Mouse (Mus musculus): ENCODE measurements around the gene Pmch. TPM values are rescaled to one million over a fixed set of nuclear protein-coding genes. Genes with fewer than 3 reads are reported as not detected.

Gene Pmch
- polyA plus RNA-seq, 1 experiment from 2014 or later, result 0.49 TPM

- 94% methylated on average over 2 of the region's 2 CpGs for WGBS
- H3K27ac ChIP-seq (replicated peaks; ENCODE audit: low read depth, low read length), result no peak overlapping the region
- H3K9me3 ChIP-seq (ENCODE audit: control insufficient read depth, low read length), result no peaks in the 10 kb centered on the region
- no peaks in the 10 kb centered on the region for H3K4me1 ChIP-seq (ENCODE audit: control insufficient read depth, insufficient read depth, low read length)
- H3K9ac ChIP-seq (ENCODE audit: low read length), result no peak overlapping the region
- H3K27me3 ChIP-seq (ENCODE audit: control insufficient read depth, insufficient read depth, low read length), result no peaks in the 10 kb centered on the region
- ATAC-seq (ENCODE audit: insufficient number of reproducible peaks, low FRiP score, low TSS enrichment, low read depth), result no peak
- H3K4me3 ChIP-seq (ENCODE audit: low read depth, low read length), result no peak overlapping the region
- no peak for DNase-seq (ENCODE audit: low spot score)
- H3K4me2 ChIP-seq (ENCODE audit: low read depth, severe bottlenecking), result no peak overlapping the region
- no peaks in the 10 kb centered on the region for H3K36me3 ChIP-seq (ENCODE audit: control insufficient read depth, insufficient read depth, low read length)
These were observed 15.3 kb downstream of the Pmch start for GRCm38 (mm10) chr10:88106169-88106568.

GRCm38 (mm10) chr10:88113290-88113689, 22.4 kb downstream of the Pmch start:
- no peak for ATAC-seq (ENCODE audit: insufficient number of reproducible peaks, low FRiP score, low TSS enrichment, low read depth)
- no peaks in the 10 kb centered on the region for H3K36me3 ChIP-seq (ENCODE audit: control insufficient read depth, insufficient read depth, low read length)
- whole genome bisulfite sequencing, result 93% methylated on average over 2 of the region's 2 CpGs
- H3K27ac ChIP-seq (replicated peaks; ENCODE audit: low read depth, low read length), result no peak overlapping the region
- no peak for DNase-seq (ENCODE audit: low spot score)
- no peaks in the 10 kb centered on the region for H3K9me3 ChIP-seq (ENCODE audit: control insufficient read depth, low read length)
- H3K9ac ChIP-seq (ENCODE audit: low read length), result no peak overlapping the region
- no peak overlapping the region for H3K4me3 ChIP-seq (ENCODE audit: low read depth, low read length)
- H3K27me3 ChIP-seq (ENCODE audit: control insufficient read depth, insufficient read depth, low read length), result no peaks in the 10 kb centered on the region
- no peaks in the 10 kb centered on the region for H3K4me1 ChIP-seq (ENCODE audit: control insufficient read depth, insufficient read depth, low read length)
- H3K4me2 ChIP-seq (ENCODE audit: low read depth, severe bottlenecking), result no peak overlapping the region

- no peak overlapping the region for H3K4me2 ChIP-seq (ENCODE audit: low read depth, severe bottlenecking)
- H3K36me3 ChIP-seq (ENCODE audit: control insufficient read depth, insufficient read depth, low read length), result no peaks in the 10 kb centered on the region
- no peak overlapping the region for H3K4me3 ChIP-seq (ENCODE audit: low read depth, low read length)
- no peak overlapping the region for H3K9ac ChIP-seq (ENCODE audit: low read length)
- DNase-seq (ENCODE audit: low spot score), result no peak
- H3K27me3 ChIP-seq (ENCODE audit: control insufficient read depth, insufficient read depth, low read length), result no peaks in the 10 kb centered on the region
- ATAC-seq (ENCODE audit: insufficient number of reproducible peaks, low FRiP score, low TSS enrichment, low read depth), result no peak
- no peak overlapping the region for H3K27ac ChIP-seq (replicated peaks; ENCODE audit: low read depth, low read length)
- H3K4me1 ChIP-seq (ENCODE audit: control insufficient read depth, insufficient read depth, low read length), result no peaks in the 10 kb centered on the region
- H3K9me3 ChIP-seq (ENCODE audit: control insufficient read depth, low read length), result no peaks in the 10 kb centered on the region
These were observed 28.8 kb downstream of the Pmch start for GRCm38 (mm10) chr10:88119721-88120120.

GRCm38 (mm10) chr10:88135630-88136029, 44.8 kb downstream of the Pmch start:
- 97% methylated on average over 16 of the region's 16 CpGs for WGBS
- Histone ChIP-seq H3K9me3 (ENCODE audit: control insufficient read depth, low read length) (no peaks in the 10 kb centered on the region), H3K9ac (ENCODE audit: low read length) (no peak overlapping the region)

More at GRCm38 (mm10) chr10:88135630-88136029, 44.8 kb downstream of the Pmch start:
- Histone ChIP-seq H3K4me1 (ENCODE audit: control insufficient read depth, insufficient read depth, low read length) (no peaks in the 10 kb centered on the region), H3K27me3 (ENCODE audit: control insufficient read depth, insufficient read depth, low read length) (no peaks in the 10 kb centered on the region), H3K36me3 (ENCODE audit: control insufficient read depth, insufficient read depth, low read length) (peaks cover 2% of the 10 kb centered on the region; the same call in 1 of the 2 replicates), H3K4me2 (ENCODE audit: low read depth, severe bottlenecking) (no peak overlapping the region), H3K27ac (replicated peaks; ENCODE audit: low read depth, low read length) (no peak overlapping the region), H3K4me3 (ENCODE audit: low read depth, low read length) (no peak overlapping the region)
- DNase-seq (ENCODE audit: low spot score) (no peak), ATAC-seq (ENCODE audit: insufficient number of reproducible peaks, low FRiP score, low TSS enrichment, low read depth) (no peak)

Other genes with a start within 250 kb of the Pmch start
- 51.4 and 61.7 TPM in 2 replicates for gene Igf1, start 232.8 kb upstream of the Pmch start, polyA plus RNA-seq (2014; fragmentation: Nextera tagmentation; extraction: Ambion mirVana)
- 17.8 and 20.6 TPM in 2 replicates for gene Parpbp, start 55.9 kb downstream of the Pmch start, polyA plus RNA-seq (2014; fragmentation: Nextera tagmentation; extraction: Ambion mirVana)
- gene Nup37, start 55.9 kb downstream of the Pmch start, polyA plus RNA-seq (2014; fragmentation: Nextera tagmentation; extraction: Ambion mirVana), result 112 TPM in 2 replicates
- 45.2 and 51.2 TPM in 2 replicates for gene Washc3, start 110.0 kb downstream of the Pmch start, polyA plus RNA-seq (2014; fragmentation: Nextera tagmentation; extraction: Ambion mirVana)

Data from limb, embryonic 11.5 days (tissue).